Comparison of ENCODE assay signal across 9 mouse cellular contexts in the genomic region with DNA sequence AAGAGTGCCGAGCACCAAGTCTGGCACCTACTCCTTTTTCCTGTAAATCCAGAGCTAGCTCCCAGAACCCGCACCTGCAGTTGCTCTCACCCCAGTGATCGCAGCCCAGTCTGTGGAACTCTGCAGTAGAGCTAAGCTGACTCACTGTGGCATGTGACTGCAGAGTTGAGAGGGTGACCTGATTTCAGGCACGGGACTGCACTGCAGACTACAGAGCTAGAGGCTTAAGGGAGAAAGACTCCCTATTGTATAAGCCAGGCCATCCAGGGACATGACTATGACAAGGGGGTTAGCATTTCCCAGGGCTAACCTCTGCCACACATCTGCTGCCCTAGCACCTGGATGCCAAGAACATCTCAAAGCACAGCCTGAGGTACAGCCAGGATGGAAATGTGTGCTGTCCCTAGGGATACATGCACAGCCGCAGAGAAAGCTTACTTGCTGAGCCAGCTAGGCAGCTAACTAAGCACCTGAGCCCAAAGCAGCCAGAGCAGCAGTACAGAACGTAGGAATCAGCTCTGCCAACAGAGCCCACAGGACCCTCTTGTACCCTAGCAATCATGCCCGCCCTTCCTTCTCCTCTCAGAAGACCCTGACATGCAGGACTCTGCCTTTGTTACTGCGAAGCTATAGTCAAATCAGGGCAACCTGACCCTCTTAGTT.
A peak's percentile ranks its signal among the peaks of the same experiment; 100 is the strongest.
DNase-seq lines count a peak whose midpoint lies in the region.
"Had no signal": no experiment of that assay in that cellular context is flagged by ENCODE, and none has a peak within 500 bp of the region (broad histone marks: within the 10 kb centered on the region; RNA-seq: fewer than 3 reads in every experiment).

No protein-coding gene starts in this region.

- peak; percentile 17 for DNase-seq in heart, adult 8-10 months (ENCODE audit: low spot score)
- DNase-seq in heart, postnatal 25 days (ENCODE audit: low spot score), result no peak
- peak; percentile 94 for DNase-seq in brain, adult 2 months (ENCODE audit: low read depth, low spot score)
- peak; percentile 72 to 78 for DNase-seq in frontal cortex, postnatal 36 days (ENCODE audit: low spot score in 2 of 2)
- DNase-seq in left cerebral cortex, postnatal 36 days (ENCODE audit: low spot score in 2 of 2), result peak; percentile 67 to 68
- DNase-seq in urinary bladder, postnatal 4 days (ENCODE audit: low spot score in 2 of 2), result no peak
- no peak for DNase-seq in B cell, adult 2 months
- DNase-seq in thymus, postnatal 10 days (ENCODE audit: low spot score in 2 of 2), result no peak
- DNase-seq: thymus, postnatal 4 days had no signal

- intact Hi-C loops in heart, postnatal 25 days (cut with DNase I), result no loop called here
- intact Hi-C loops in left cerebral cortex, postnatal 36 days (cut with DNase I), result no loop called here

Comparison
In these comparisons a context has a peak if more than half of its experiments do, and no peak if none do; other contexts are left out.
1. DNase-seq: peak in heart, adult 8-10 months (single experiment), brain, adult 2 months (single experiment), frontal cortex, postnatal 36 days (2 of 2) and left cerebral cortex, postnatal 36 days (2 of 2); none in heart, postnatal 25 days (single experiment), urinary bladder, postnatal 4 days (0 of 2), B cell, adult 2 months (0 of 2) and thymus, postnatal 10 days (0 of 2).